Mouse (Mus musculus): ENCODE results near the gene Olfr482. TPM values are rescaled to one million over a fixed set of nuclear protein-coding genes. Genes with fewer than 3 reads are reported as not detected.

Gene Olfr482
- polyA plus RNA-seq (2017; shearing (Covaris generic)), result not detected

DNA sequence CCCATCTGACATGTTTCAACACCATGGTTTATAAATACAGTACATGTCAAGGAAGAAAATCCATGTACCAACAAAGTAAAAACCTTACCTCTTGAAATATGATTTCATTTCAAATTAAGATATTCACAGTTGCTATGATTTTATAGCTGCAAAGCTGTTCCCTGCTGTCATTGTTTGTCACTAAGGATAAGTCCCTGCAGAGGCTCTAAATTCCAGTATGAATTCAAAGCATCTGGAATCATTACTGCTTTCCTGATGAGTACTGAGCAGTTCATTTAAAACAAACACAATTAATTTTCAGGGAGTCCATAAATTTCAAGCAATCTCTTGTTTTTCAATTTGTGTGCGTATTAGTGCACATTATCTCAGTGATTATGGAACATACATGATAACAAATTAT lies at the start of gene Olfr482:
Gene Olfr482, minus strand, starts transcription at position 101 of the 400 bp plus-strand sequence.
- no peak for ATAC-seq

DNA sequence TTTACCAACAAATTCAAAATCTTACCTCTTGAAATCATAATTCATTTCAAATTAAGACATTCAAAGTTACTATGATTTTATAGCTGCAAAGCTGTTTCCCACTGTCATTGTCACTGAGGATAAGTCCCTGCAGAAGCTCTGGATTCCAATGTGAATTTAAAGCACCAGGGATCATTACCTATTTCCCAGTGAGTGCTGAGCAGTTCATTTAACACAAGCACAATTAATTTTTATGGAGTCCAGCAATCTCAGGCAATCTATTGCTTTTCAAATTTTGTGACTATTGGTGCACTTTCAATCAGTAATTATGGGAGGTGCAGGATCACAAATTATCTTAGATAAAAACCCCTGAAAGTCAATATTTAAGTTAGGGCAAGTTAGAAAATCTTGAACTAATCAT lies 30.0 kb upstream of the Olfr482 start, which contains the start of gene Olfr484:
Gene Olfr484, minus strand, starts transcription at position 101 of the 400 bp plus-strand sequence.
- no peak for ATAC-seq

DNA sequence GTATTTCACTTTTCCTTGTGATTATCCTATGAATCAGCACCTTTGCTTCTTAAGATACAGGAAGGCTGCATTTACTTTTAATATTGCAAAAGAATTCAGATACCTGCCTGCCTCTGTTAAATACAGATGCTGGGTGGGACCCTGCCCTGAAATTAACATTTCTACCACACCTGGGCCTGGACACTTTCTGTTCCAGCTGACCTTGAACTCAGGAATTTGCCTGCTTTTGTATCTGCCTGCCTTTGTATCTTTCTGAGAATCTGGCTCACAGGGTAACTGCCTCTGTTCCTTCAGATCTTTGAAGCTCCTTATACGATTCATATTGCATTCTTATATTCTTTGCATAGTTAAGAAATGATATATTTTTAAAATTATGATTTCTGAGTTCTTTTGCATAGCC lies 24.0 kb upstream of the Olfr482 start:
- ATAC-seq, result no peak

DNA sequence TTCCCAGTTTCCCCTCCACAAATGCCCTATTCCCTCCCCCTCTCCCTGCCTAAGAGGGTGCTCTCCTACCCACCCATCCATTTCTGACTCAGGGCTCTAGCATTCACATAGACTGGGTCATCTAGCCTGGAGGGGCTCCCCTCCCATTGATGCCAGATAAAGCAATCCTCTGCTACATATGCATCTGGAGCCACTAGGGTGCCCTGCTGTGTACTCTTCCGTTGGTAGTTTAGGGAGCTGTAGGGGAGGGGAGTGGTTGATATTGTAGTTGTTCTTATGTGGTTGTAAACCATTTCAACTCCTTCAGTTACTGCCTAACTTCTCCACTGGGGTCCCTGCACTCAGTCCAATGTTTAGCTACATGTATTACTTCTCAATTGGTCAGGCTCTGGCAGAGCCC lies 23.3 kb upstream of the Olfr482 start:
- no peak for ATAC-seq

DNA sequence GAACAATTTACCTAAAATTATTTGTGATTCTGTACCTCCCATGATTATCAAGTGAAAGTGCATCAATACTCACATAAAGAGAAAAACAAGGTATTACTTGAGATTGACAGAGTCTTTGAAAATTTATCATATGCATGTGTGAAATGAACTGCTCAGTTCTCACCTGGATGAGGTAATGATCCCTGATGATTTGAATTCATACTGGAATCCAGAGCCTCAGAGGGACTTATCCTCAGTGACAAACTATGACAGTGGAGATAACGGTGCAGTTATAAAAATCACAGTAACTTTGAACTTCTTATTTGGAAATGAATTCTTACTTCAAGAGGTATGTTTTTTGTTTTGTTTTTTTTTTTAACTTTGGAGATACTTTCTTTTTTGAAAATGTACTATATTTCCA lies 3.2 kb upstream of the Olfr482 start, which contains the start of gene Olfr483:
Gene Olfr483, plus strand, starts transcription at position 301 of the 400 bp plus-strand sequence.
- ATAC-seq, result no peak

DNA sequence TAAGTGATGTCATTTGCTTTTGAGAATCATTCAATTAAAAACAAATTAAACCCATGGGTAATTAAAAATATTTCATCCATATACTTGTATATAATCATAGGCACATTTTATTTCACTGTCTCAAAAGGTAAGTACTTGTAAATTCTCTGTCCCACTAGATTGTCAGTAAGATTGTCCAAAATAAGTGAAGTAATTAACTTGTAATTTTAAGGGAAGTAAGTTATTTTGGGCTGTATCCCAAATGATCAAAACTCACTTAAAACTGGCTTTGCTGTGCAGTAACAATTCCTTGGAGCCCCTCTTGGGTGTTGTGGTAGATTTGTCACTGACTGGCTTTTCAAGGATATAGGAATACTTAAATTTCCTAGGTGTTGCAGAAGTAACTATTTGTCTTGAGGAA lies 17.8 kb downstream of the Olfr482 start, which contains the start of gene Olfr481:
Gene Olfr481, plus strand, starts transcription at position 301 of the 400 bp plus-strand sequence.
- no peak for ATAC-seq

DNA sequence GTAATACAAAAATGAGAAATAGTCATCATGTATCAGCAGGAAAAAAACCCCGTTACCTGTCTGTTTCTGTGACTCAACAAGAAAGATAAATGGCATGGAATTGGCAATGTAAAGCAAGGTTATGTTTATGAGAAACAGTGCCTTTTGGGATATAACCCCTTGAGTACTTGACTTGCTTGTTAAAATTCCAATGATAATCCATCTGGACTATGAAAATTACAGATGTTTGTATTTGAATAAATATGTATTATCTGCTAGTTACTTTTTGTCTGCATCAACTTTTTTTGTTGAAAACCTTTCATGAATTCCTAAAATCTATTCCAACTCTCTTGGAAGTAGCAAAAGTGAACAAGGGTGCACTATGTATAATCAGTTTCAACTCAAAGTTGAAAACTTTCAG lies 30.1 kb downstream of the Olfr482 start, which contains the start of gene Olfr480:
Gene Olfr480, minus strand, starts transcription at position 101 of the 400 bp plus-strand sequence.
- no peak for ATAC-seq

DNA sequence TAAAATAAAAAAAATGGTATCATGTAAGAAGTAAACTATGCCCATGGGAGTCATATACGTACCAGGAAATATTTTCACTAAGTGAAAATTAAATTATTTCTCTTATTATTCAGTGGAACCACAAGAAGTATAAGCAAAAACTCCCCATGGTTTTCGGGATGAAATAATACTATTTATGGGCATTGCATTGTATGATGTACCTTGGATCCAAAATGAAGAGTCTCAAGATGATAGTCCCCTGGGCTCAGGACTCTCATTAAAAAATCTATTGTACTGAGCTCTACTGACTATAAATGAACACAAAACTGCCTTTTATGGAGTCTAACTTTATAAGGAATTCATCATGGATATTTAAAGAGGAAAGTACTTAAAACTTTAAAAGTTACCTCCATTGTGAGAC lies 47.0 kb downstream of the Olfr482 start, which contains the start of gene Olfr479:
Gene Olfr479, plus strand, starts transcription at position 301 of the 400 bp plus-strand sequence.
- no peak for ATAC-seq

Other genes with a start within 250 kb of the Olfr482 start
- gene Olfr472, start 199.7 kb downstream of the Olfr482 start, polyA plus RNA-seq (2017; shearing (Covaris generic)), result under 1 TPM in 1 of 2 experiments, not detected in 1; 0.16 TPM
- not detected for gene Olfr473, start 167.1 kb downstream of the Olfr482 start, polyA plus RNA-seq (2017; shearing (Covaris generic))
- gene Olfr474, start 142.9 kb downstream of the Olfr482 start, polyA plus RNA-seq (2017; shearing (Covaris generic)), result not detected
- gene Olfr476, start 132.8 kb downstream of the Olfr482 start, polyA plus RNA-seq (2017; shearing (Covaris generic)), result not detected
- not detected for gene Olfr477, start 110.9 kb downstream of the Olfr482 start, polyA plus RNA-seq (2017; shearing (Covaris generic))
- not detected for gene Olfr478, start 63.6 kb downstream of the Olfr482 start, polyA plus RNA-seq (2017; shearing (Covaris generic))
- gene Olfr479, start 46.9 kb downstream of the Olfr482 start, polyA plus RNA-seq (2017; shearing (Covaris generic)), result not detected
- not detected for gene Olfr480, start 30.2 kb downstream of the Olfr482 start, polyA plus RNA-seq (2017; shearing (Covaris generic))
- gene Olfr481, start 17.7 kb downstream of the Olfr482 start, polyA plus RNA-seq (2017; shearing (Covaris generic)), result under 1 TPM in 1 of 2 experiments, not detected in 1; 0.28 TPM
- under 1 TPM in 1 of 2 experiments, not detected in 1; 0.12 TPM for gene Olfr483, start 3.3 kb upstream of the Olfr482 start, polyA plus RNA-seq (2017; shearing (Covaris generic))
- gene Olfr484, start 29.9 kb upstream of the Olfr482 start, polyA plus RNA-seq (2017; shearing (Covaris generic)), result not detected
- gene Olfr485, start 62.3 kb upstream of the Olfr482 start, polyA plus RNA-seq (2017; shearing (Covaris generic)), result not detected
- gene Olfr486, start 75.2 kb upstream of the Olfr482 start, polyA plus RNA-seq (2017; shearing (Covaris generic)), result not detected
- gene Olfr487, start 117.0 kb upstream of the Olfr482 start, polyA plus RNA-seq (2017; shearing (Covaris generic)), result not detected
- under 1 TPM in 1 of 2 experiments, not detected in 1; 0.09 TPM for gene Olfr488, start 160.8 kb upstream of the Olfr482 start, polyA plus RNA-seq (2017; shearing (Covaris generic))
- not detected for gene Olfr490, start 191.3 kb upstream of the Olfr482 start, polyA plus RNA-seq (2017; shearing (Covaris generic))
- not detected for gene Olfr491, start 215.9 kb upstream of the Olfr482 start, polyA plus RNA-seq (2017; shearing (Covaris generic))
- gene Olfr492, start 226.1 kb upstream of the Olfr482 start, polyA plus RNA-seq (2017; shearing (Covaris generic)), result not detected
- not detected for gene Olfr493, start 249.4 kb upstream of the Olfr482 start, polyA plus RNA-seq (2017; shearing (Covaris generic))

Measured in activated CD4-positive, CD25-positive, alpha-beta regulatory T cell, adult 4 months (primary cell).